Mouse (Mus musculus): ENCODE data around the gene Dpyd. TPM values are rescaled to one million over a fixed set of nuclear protein-coding genes. Genes with fewer than 3 reads are reported as not detected.

Gene Dpyd
- polyA plus RNA-seq, 1 experiment from 2014 or later, result 2.8 TPM

- Histone ChIP-seq H3K4me3 (no peak overlapping the region), H3K9me3 (replicated peaks) (0 out of 2 replicates have a peak, but pooled peaks cover 4% of the 10 kb centered on the region), H3K4me2 (no peak overlapping the region), H3K27ac (no peak overlapping the region), H3K36me3 (no peaks in the 10 kb centered on the region), H3K9ac (no peak overlapping the region), H3K27me3 (no peaks in the 10 kb centered on the region), H3K4me1 (replicated peaks) (no peaks in the 10 kb centered on the region)
- no peak for ATAC-seq (replicated peaks; ENCODE audit: insufficient number of reproducible peaks, insufficient read depth, low FRiP score, low read depth)
- WGBS, result 65% methylated on average over 5 of the region's 5 CpGs
Observed at GRCm38 (mm10) chr3:119143034-119143433, 581.1 kb downstream of the Dpyd start.

- no peak for ATAC-seq (replicated peaks; ENCODE audit: insufficient number of reproducible peaks, insufficient read depth, low FRiP score, low read depth)
- Histone ChIP-seq H3K4me2 (no peak overlapping the region), H3K9ac (no peak overlapping the region), H3K9me3 (replicated peaks) (0 out of 2 replicates have a peak, but pooled peaks cover 4% of the 10 kb centered on the region), H3K27me3 (no peaks in the 10 kb centered on the region), H3K4me1 (replicated peaks) (no peaks in the 10 kb centered on the region), H3K4me3 (no peak overlapping the region), H3K27ac (no peak overlapping the region), H3K36me3 (no peaks in the 10 kb centered on the region)
- 94% methylated on average over 1 of the region's 1 CpGs for WGBS
Observed at GRCm38 (mm10) chr3:119144788-119145187, 582.9 kb downstream of the Dpyd start.

GRCm38 (mm10) chr3:119154604-119155444 is 592.9 kb downstream of the Dpyd start:
- no peaks in the 10 kb centered on the region for H3K4me1 ChIP-seq (replicated peaks)
- no peak for ATAC-seq (replicated peaks; ENCODE audit: insufficient number of reproducible peaks, insufficient read depth, low FRiP score, low read depth)
- no peaks in the 10 kb centered on the region for H3K27me3 ChIP-seq
- H3K9me3 ChIP-seq (replicated peaks), result no peaks in the 10 kb centered on the region
- H3K4me2 ChIP-seq, result no peak overlapping the region
- H3K27ac ChIP-seq, result no peak overlapping the region
- no peaks in the 10 kb centered on the region for H3K36me3 ChIP-seq
- 56% methylated on average over 17 of the region's 17 CpGs for WGBS
- no peak overlapping the region for H3K4me3 ChIP-seq
- H3K9ac ChIP-seq, result no peak overlapping the region

- no peak for ATAC-seq (replicated peaks; ENCODE audit: insufficient number of reproducible peaks, insufficient read depth, low FRiP score, low read depth)
- Histone ChIP-seq H3K27me3 (no peaks in the 10 kb centered on the region), H3K27ac (no peak overlapping the region), H3K36me3 (no peaks in the 10 kb centered on the region), H3K9ac (no peak overlapping the region), H3K4me2 (no peak overlapping the region), H3K9me3 (replicated peaks) (no peaks in the 10 kb centered on the region), H3K4me3 (no peak overlapping the region), H3K4me1 (replicated peaks) (no peaks in the 10 kb centered on the region)
- WGBS, result 81% methylated on average over 4 of the region's 4 CpGs
Observed at GRCm38 (mm10) chr3:119158670-119159069, 596.7 kb downstream of the Dpyd start.

DNA sequence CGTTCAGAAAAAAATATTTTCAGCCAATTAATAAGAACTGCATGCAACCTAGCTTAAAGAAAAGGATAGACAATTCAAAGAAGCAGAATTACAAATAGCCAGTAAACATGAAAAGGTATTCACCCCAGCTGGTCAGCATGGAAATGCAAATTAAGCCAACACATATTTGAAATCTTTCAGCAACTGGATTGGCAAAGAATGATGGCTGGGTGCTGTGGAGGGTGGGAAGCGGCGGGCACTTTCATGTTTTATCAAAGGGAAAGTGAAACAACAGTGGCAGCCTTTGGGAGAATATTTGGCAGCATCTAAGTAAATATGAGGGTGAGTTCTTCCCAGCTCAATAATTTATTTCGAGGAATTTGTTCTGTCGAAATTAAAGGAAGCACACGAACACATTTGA is 603.8 kb downstream of the Dpyd start:
- Histone ChIP-seq H3K4me1 (replicated peaks) (no peaks in the 10 kb centered on the region), H3K27ac (no peak overlapping the region), H3K27me3 (no peaks in the 10 kb centered on the region), H3K4me2 (no peak overlapping the region), H3K9me3 (replicated peaks) (no peaks in the 10 kb centered on the region), H3K9ac (no peak overlapping the region), H3K4me3 (no peak overlapping the region), H3K36me3 (no peaks in the 10 kb centered on the region)
- no peak for ATAC-seq (replicated peaks; ENCODE audit: insufficient number of reproducible peaks, insufficient read depth, low FRiP score, low read depth)
- 79% methylated on average over 6 of the region's 6 CpGs for WGBS

DNA sequence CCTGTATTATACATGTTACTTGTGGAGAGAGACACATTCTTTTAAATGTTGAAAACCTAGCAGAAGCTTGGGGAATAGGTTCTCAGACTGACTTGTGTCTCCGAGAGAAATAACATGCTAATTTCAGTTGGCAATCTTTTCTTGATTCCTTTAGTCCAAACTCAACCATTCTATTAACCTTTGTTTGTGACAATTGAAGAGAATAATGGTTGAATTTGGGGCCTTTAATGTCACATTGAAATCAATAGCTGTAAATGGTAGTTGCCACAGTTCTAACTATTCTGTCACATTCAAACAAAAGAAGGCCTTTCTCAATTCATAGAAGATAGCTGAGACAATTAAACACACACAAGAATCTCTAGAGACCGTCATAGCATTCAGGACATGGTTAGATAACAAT is 606.2 kb downstream of the Dpyd start:
- Histone ChIP-seq H3K9ac (no peak overlapping the region), H3K27me3 (no peaks in the 10 kb centered on the region), H3K9me3 (replicated peaks) (no peaks in the 10 kb centered on the region), H3K4me3 (no peak overlapping the region), H3K27ac (no peak overlapping the region), H3K36me3 (no peaks in the 10 kb centered on the region), H3K4me2 (no peak overlapping the region), H3K4me1 (replicated peaks) (no peaks in the 10 kb centered on the region)
- WGBS, result 76% methylated on average over 2 of the region's 2 CpGs
- no peak for ATAC-seq (replicated peaks; ENCODE audit: insufficient number of reproducible peaks, insufficient read depth, low FRiP score, low read depth)

DNA sequence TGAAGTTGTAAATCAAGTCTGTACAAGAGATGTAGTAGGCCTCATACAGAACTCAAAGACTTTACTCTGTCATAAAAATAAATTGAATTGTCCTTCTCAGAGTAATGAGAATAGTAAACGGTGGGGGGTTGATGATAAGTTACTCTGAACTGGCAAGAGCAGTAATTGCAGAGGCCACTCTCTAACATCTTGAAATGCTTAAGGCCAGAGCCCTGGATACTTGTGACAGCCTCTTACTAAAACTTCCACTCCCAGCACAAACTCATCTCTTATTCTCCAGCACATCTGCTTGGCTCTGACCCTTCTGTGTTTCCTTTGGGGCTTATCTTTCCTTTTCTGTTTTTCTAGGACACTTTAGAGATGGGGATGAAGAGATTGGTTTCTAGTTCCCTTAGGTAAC is 606.7 kb downstream of the Dpyd start:
- Histone ChIP-seq H3K27ac (no peak overlapping the region), H3K27me3 (no peaks in the 10 kb centered on the region), H3K4me1 (replicated peaks) (no peaks in the 10 kb centered on the region), H3K9me3 (replicated peaks) (no peaks in the 10 kb centered on the region), H3K9ac (no peak overlapping the region), H3K36me3 (no peaks in the 10 kb centered on the region), H3K4me2 (no peak overlapping the region), H3K4me3 (no peak overlapping the region)
- ATAC-seq (replicated peaks; ENCODE audit: insufficient number of reproducible peaks, insufficient read depth, low FRiP score, low read depth), result no peak
- WGBS, result 23% methylated on average over 1 of the region's 1 CpGs

- H3K9me3 ChIP-seq (replicated peaks), result no peaks in the 10 kb centered on the region
- no peak overlapping the region for H3K27ac ChIP-seq
- ATAC-seq (replicated peaks; ENCODE audit: insufficient number of reproducible peaks, insufficient read depth, low FRiP score, low read depth), result no peak
- H3K4me3 ChIP-seq, result no peak overlapping the region
- no peak overlapping the region for H3K9ac ChIP-seq
- H3K27me3 ChIP-seq, result no peaks in the 10 kb centered on the region
- no peaks in the 10 kb centered on the region for H3K36me3 ChIP-seq
- WGBS, result 85% methylated on average over 3 of the region's 3 CpGs
- 0 out of 2 replicates have a peak, but pooled peaks cover 2% of the 10 kb centered on the region for H3K4me1 ChIP-seq (replicated peaks)
- no peak overlapping the region for H3K4me2 ChIP-seq
Observed at GRCm38 (mm10) chr3:119183261-119183660, 621.3 kb downstream of the Dpyd start.

GRCm38 (mm10) chr3:119194071-119194470 is 632.1 kb downstream of the Dpyd start:
- no peaks in the 10 kb centered on the region for H3K27me3 ChIP-seq
- no peaks in the 10 kb centered on the region for H3K36me3 ChIP-seq
- H3K27ac ChIP-seq, result no peak overlapping the region
- no peaks in the 10 kb centered on the region for H3K9me3 ChIP-seq (replicated peaks)
- WGBS, result 61% methylated on average over 6 of the region's 6 CpGs
- H3K9ac ChIP-seq, result no peak overlapping the region
- H3K4me1 ChIP-seq (replicated peaks), result no peaks in the 10 kb centered on the region
- no peak overlapping the region for H3K4me3 ChIP-seq
- no peak for ATAC-seq (replicated peaks; ENCODE audit: insufficient number of reproducible peaks, insufficient read depth, low FRiP score, low read depth)
- no peak overlapping the region for H3K4me2 ChIP-seq

GRCm38 (mm10) chr3:119195613-119196012 is 633.7 kb downstream of the Dpyd start:
- ATAC-seq (replicated peaks; ENCODE audit: insufficient number of reproducible peaks, insufficient read depth, low FRiP score, low read depth), result no peak
- Histone ChIP-seq H3K4me1 (replicated peaks) (no peaks in the 10 kb centered on the region), H3K27me3 (no peaks in the 10 kb centered on the region), H3K4me2 (no peak overlapping the region), H3K9ac (no peak overlapping the region), H3K27ac (no peak overlapping the region), H3K4me3 (no peak overlapping the region), H3K9me3 (replicated peaks) (no peaks in the 10 kb centered on the region), H3K36me3 (no peaks in the 10 kb centered on the region)
- WGBS, result 48% methylated on average over 4 of the region's 4 CpGs

DNA sequence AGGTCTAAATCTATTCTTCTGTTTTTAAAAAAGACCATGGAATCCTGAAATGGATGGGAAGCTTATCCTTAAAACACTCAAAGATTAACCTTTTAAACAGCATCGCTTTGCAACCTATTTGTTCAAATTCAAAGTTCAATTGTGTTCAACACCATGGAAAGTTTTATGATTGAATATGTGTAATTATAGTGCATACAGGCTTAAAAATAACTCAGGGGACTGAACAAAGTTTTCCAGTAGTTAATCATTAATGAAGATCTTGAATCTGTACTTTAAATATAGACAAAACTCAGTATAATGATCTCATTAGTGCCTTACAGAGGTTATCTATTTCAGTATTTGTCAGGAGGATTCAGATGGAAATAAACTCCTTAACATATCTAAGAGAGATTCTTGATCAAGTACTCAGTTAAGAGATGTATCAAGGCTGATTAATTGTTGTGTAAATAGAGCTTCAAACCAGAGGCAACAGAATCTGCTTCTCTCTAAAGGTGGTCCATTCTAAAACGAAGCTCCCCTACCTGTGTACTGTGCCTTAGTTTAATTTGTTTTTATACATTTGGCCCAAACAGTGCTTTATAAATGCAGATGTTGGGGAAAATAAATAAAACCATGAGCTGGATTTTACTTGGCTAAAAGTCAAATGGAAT is 659.0 kb downstream of the Dpyd start:
- no peak overlapping the region for H3K4me3 ChIP-seq

GRCm38 (mm10) chr3:119243181-119243580 is 681.3 kb downstream of the Dpyd start:
- H3K9me3 ChIP-seq (replicated peaks), result no peaks in the 10 kb centered on the region
- WGBS, result 72% methylated on average over 3 of the region's 3 CpGs
- H3K4me3 ChIP-seq, result no peak overlapping the region
- no peak overlapping the region for H3K9ac ChIP-seq
- no peaks in the 10 kb centered on the region for H3K27me3 ChIP-seq
- ATAC-seq (replicated peaks; ENCODE audit: insufficient number of reproducible peaks, insufficient read depth, low FRiP score, low read depth), result no peak
- H3K36me3 ChIP-seq, result no peaks in the 10 kb centered on the region
- H3K4me1 ChIP-seq (replicated peaks), result no peaks in the 10 kb centered on the region
- no peak overlapping the region for H3K27ac ChIP-seq
- no peak overlapping the region for H3K4me2 ChIP-seq

More for the DNA sequence above, 659.0 kb downstream of the Dpyd start:
- 65% methylated on average over 2 of the region's 2 CpGs for WGBS
- H3K4me1 ChIP-seq (replicated peaks), result no peaks in the 10 kb centered on the region
- H3K27me3 ChIP-seq, result no peaks in the 10 kb centered on the region
- no peaks in the 10 kb centered on the region for H3K9me3 ChIP-seq (replicated peaks)
- no peak overlapping the region for H3K4me2 ChIP-seq
- H3K36me3 ChIP-seq, result no peaks in the 10 kb centered on the region
- no peak overlapping the region for H3K9ac ChIP-seq
- no peak for ATAC-seq (replicated peaks; ENCODE audit: insufficient number of reproducible peaks, insufficient read depth, low FRiP score, low read depth)
- no peak overlapping the region for H3K27ac ChIP-seq
